Mouse (Mus musculus) lung, postnatal 14 days (tissue): ENCODE measurements around the gene Rarg.
A peak's percentile ranks its signal among the peaks of the same experiment; 100 is the strongest.

Experiments used
- DNase-seq: peaks from one replicate; pipeline ENCODE4 v3.0.0; 2021

The Rarg gene

GRCm38 (mm10) chr15:102256431-102257201 lies 701 bp downstream of the Rarg start:
- no peak for DNase-seq

- DNase-seq, result peak; percentile 66
These were observed 1.6 kb downstream of the Rarg start for GRCm38 (mm10) chr15:102255547-102256255.

GRCm38 (mm10) chr15:102250521-102250920 lies 6.8 kb downstream of the Rarg start:
- no peak for DNase-seq

- DNase-seq, result no peak
These were observed 7.3 kb downstream of the Rarg start for GRCm38 (mm10) chr15:102249967-102250366.

- peak; percentile 60 for DNase-seq
These were observed 8.0 kb downstream of the Rarg start for GRCm38 (mm10) chr15:102249251-102249691.

- DNase-seq, result no peak
These were observed 8.5 kb downstream of the Rarg start for GRCm38 (mm10) chr15:102248812-102249191.

GRCm38 (mm10) chr15:102248131-102248811 lies 9.0 kb downstream of the Rarg start:
- no peak for DNase-seq

- peak; percentile 81 for DNase-seq
These were observed 9.8 kb downstream of the Rarg start for GRCm38 (mm10) chr15:102247252-102248130.

GRCm38 (mm10) chr15:102246866-102247251 lies 10.5 kb downstream of the Rarg start:
- peak; percentile 97 for DNase-seq

- peak; percentile 82 for DNase-seq
These were observed 11.2 kb downstream of the Rarg start for GRCm38 (mm10) chr15:102245891-102246741.

GRCm38 (mm10) chr15:102245461-102245881 lies 11.8 kb downstream of the Rarg start:
- DNase-seq, result no peak

- peak; percentile 49 for DNase-seq
These were observed 12.8 kb downstream of the Rarg start for GRCm38 (mm10) chr15:102244306-102245191.

GRCm38 (mm10) chr15:102243229-102244190 lies 13.8 kb downstream of the Rarg start:
- DNase-seq, result peak; percentile 87

- no peak for DNase-seq
These were observed 14.7 kb downstream of the Rarg start for GRCm38 (mm10) chr15:102242404-102243228.

GRCm38 (mm10) chr15:102240607-102241006 lies 16.7 kb downstream of the Rarg start:
- peak; percentile 67 for DNase-seq

GRCm38 (mm10) chr15:102239851-102240250 lies 17.5 kb downstream of the Rarg start:
- DNase-seq, result no peak

GRCm38 (mm10) chr15:102239260-102239590 lies 18.1 kb downstream of the Rarg start:
- DNase-seq, result peak; percentile 89

- no peak for DNase-seq
These were observed 18.6 kb downstream of the Rarg start for GRCm38 (mm10) chr15:102238543-102239259.
